Mouse (Mus musculus) hindbrain, postnatal 0 days (tissue): ENCODE results near the gene Ctps. TPM values are rescaled to one million over a fixed set of nuclear protein-coding genes. Genes with fewer than 3 reads are reported as not detected.
A peak's percentile ranks its signal among the peaks of the same experiment; 100 is the strongest.

ENCODE experiments used
- ATAC-seq: fragments of 200-750 bp; cut with Nextera tagmentation; 2 replicates; pipeline ENCODE4 v1.8.0; 2017; ENCODE audit warnings: mild to moderate bottlenecking, moderate TSS enrichment, moderate library complexity
- DNase-seq: peaks from one replicate; pipeline ENCODE4 v3.0.0-alpha.2; 2015; ENCODE audit warnings: low spot score
- H3K27ac ChIP-seq: fragments of 300-500 bp; sonication (generic); 2 replicates; pipeline ENCODE4 v1.5.1; 2014; ENCODE audit warnings: mild to moderate bottlenecking
- H3K27me3 ChIP-seq: fragments of 300-500 bp; sonication (generic); 2 replicates; pipeline ENCODE4 v1.6.1; 2014; ENCODE audit warnings: low read length, mixed read lengths; ENCODE audit not compliant: insufficient read depth
- H3K36me3 ChIP-seq: fragments of 300-500 bp; sonication (generic); 2 replicates; pipeline ENCODE4 v1.6.1; 2014; ENCODE audit warnings: low read length, mixed read lengths; ENCODE audit not compliant: insufficient read depth
- H3K4me1 ChIP-seq: fragments of 300-500 bp; sonication (generic); 2 replicates; pipeline ENCODE4 v1.6.1; 2014; ENCODE audit warnings: antibody characterized with exemption, low read length, mixed read lengths; ENCODE audit not compliant: insufficient read depth
- H3K4me2 ChIP-seq: fragments of 300-500 bp; sonication (generic); 2 replicates; pipeline ENCODE4 v1.6.1; 2014; ENCODE audit warnings: low read depth, mild to moderate bottlenecking, low read length, moderate library complexity, mixed read lengths
- H3K4me3 ChIP-seq: fragments of 300-500 bp; sonication (generic); 2 replicates; pipeline ENCODE4 v1.5.1; 2014; ENCODE audit warnings: low read length
- H3K9ac ChIP-seq: fragments of 300-500 bp; sonication (generic); replicated peaks from 2 replicates; pipeline ENCODE4 v1.6.1; 2014; ENCODE audit warnings: mild to moderate bottlenecking, low read length, moderate library complexity, mixed read lengths
- H3K9me3 ChIP-seq: fragments of 300-500 bp; sonication (generic); 2 replicates; pipeline ENCODE4 v1.6.1; 2016; ENCODE audit warnings: low read length, mixed read lengths
- CTCF ChIP-seq: IDR thresholded peaks from 2 replicates; pipeline ENCODE4 v1.5.1; 2016; ENCODE audit warnings: antibody characterized with exemption, control low read depth, low read depth
- WGBS: fragments of 180-500 bp; shearing (Covaris S2); extraction: QIAGEN DNeasy Blood & Tissue Kit; methylation state at CpG from one replicate; pipeline ENCODE4 v1.1.7; 2014; 5-methylcytosine and 5-hydroxymethylcytosine counted together
- polyA plus RNA-seq: library from polyadenylated mRNA; unstranded; fragments of >200 nt; fragmentation: Nextera tagmentation; extraction: Ambion mirVana; gene quantifications from 2 replicates; pipeline ENCODE4 v1.2.1, GENCODE M21; 2015
- total RNA-seq: library from RNA; depleted of rRNA; stranded (reverse); fragments of >200 nt; gene quantifications from 2 replicates; pipeline ENCODE4 v1.2.3, GENCODE M21; 2014; rRNA removed

Gene Ctps
- total RNA-seq (42.2 and 52.0 TPM in 2 replicates), polyA plus RNA-seq (61.4 and 65.0 TPM in 2 replicates)

DNA sequence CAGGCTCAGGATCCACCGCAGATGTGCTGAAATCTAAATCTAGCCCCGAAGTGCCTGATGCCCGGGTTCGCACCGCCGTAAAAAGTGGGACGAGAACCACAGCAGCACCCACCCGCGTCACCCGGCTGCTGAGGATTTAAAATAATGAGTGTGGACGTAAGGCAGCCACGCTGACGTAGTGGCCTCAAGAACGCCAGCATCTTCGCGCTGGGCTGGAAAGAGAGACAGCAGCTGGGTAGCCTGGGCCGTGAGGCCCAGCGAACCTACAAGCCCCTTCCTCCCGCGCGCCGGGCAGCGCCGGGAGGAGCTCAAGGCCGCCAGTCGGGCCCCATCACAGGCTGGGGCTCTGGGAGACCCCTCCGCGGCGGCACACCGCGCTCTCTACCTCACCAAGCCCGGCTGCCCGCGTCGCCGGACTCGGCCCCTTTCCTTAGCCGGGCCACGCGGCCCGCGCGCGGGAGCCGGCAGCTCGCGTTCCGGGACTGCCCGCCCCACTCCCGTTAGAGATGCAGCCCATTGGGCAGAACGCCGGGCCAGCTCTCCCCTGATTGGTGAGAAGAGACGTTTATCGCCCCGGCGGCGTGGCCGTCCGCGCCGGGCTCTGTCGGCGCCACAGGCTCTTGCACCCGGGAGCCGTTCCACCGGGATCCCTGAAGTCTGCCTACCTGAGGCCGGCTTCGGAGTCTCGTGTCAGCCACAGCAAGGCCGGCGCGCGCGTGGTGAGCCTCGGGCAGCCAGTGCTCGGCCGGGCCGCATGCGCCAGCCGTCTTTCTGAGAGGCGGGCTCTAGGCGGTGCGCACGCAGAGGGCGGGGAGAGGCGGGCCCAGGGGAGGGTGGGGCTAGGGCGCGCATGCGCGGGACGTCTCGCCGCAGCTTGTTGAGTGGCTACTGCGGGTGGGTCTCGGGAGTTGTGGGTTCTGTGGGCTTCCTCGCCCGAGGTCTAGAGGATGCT lies at the start of gene Ctps:
Gene Ctps (minus strand): TSS at position 791 of the 952 bp plus-strand sequence.
- DNase-seq (peak; percentile 97), ATAC-seq (peak; percentile 98)
- Histone ChIP-seq H3K4me1 (peaks cover 16% of the 10 kb centered on the region), H3K9me3 (no peaks in the 10 kb centered on the region), H3K27me3 (no peaks in the 10 kb centered on the region), H3K27ac (peak within 1 kb of the TSS; percentile 97), H3K36me3 (peaks cover 1% of the 10 kb centered on the region; the same call in 1 of the 2 replicates), H3K4me3 (peak within 1 kb of the TSS; percentile 76), H3K9ac (peak within 1 kb of the TSS; percentile 92), H3K4me2 (peak within 1 kb of the TSS; percentile 58)
- WGBS: 2% methylated on average over 86 of the region's 97 CpGs
- no peak for TF ChIP-seq CTCF

DNA sequence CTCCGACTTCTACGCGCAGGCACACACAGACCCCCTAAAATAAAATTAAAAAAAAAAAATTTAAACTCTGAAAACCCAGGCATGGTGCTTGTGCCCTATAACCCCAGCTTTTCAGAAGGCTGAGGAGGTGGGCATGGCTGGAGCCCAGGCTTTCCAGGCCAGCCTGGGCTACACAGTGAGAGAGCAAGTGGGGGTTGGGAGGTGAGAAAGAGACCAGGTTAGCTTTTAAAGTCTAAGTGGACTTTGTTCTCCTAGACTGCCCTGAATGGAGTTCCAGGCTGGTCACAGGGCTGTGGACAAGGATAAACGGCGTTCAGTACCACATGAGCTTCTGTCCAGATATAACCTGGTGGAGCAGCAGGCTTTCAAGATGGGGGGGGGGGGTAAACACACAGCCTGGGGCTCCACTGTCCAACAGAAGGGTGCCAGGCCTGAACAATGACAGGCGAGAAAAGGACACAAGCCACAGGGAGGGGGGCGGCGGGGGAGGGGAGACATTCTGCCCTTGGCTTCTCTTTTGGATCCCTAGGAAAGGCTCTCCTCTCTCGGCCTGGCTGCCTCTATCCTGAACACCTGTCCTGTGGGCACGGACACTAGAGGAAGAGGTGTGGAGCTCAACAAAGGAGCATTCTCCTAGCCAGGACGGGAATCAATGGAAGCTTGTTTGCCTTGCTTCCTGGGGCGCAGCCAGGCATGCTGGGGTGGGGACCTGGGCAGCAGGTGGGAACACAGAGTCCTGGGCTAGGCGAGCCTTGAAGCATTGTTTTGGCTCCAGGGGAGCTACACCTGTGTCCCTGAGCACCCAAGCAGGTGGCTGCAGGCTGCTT lies 46.3 kb upstream of the Ctps start:
- TF ChIP-seq CTCF: no peak

DNA sequence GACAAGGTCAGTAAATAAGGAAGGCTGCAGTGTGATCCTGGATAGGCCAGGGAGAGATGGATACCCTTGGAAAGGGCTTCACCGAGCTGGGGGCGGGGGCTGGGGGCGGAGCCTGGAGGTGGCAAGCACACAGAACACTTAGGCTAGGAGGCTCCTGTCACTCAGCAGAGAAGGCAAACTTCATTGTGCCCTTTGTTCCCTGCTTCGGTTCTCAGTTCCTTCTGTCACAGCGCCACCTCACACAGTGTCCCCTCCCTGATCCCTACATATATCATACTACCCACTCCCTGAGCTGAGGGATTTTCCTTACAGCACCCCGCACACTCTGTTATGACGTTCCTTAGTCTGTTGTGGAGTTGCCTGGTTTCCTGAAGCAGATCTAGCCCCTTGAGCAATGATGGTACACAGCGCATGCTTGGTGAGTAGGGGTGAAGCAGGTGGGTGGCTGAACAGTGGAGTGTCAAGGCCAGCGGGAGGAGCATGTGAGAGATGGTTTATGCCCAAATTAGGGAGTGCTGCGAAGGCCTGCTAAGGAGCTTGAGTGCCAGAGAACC lies 45.5 kb upstream of the Ctps start:
- H3K36me3 ChIP-seq: no peaks in the 10 kb centered on the region
- peak; percentile 46 for DNase-seq
- peak; percentile 73 for ATAC-seq
- WGBS: 26% methylated on average over 10 of the region's 10 CpGs
- H3K9ac ChIP-seq: no peak overlapping the region; the same call in 1 of the 2 replicates
- H3K4me2 ChIP-seq: no peak overlapping the region
- H3K27me3 ChIP-seq: no peaks in the 10 kb centered on the region
- no peak overlapping the region for H3K27ac ChIP-seq
- H3K4me1 ChIP-seq: 0 out of 2 replicates have a peak, but pooled peaks cover 6% of the 10 kb centered on the region
- H3K4me3 ChIP-seq: no peak overlapping the region
- no peak for TF ChIP-seq CTCF
- H3K9me3 ChIP-seq: no peaks in the 10 kb centered on the region

More for the DNA sequence above, 46.3 kb upstream of the Ctps start:
- Histone ChIP-seq H3K4me3 (no peak overlapping the region), H3K27ac (no peak overlapping the region), H3K9ac (no peak overlapping the region), H3K4me1 (0 out of 2 replicates have a peak, but pooled peaks cover 6% of the 10 kb centered on the region), H3K36me3 (no peaks in the 10 kb centered on the region), H3K4me2 (no peak overlapping the region), H3K9me3 (no peaks in the 10 kb centered on the region), H3K27me3 (no peaks in the 10 kb centered on the region)
- no peak for DNase-seq
- ATAC-seq: no peak
- WGBS: 63% methylated on average over 13 of the region's 13 CpGs

DNA sequence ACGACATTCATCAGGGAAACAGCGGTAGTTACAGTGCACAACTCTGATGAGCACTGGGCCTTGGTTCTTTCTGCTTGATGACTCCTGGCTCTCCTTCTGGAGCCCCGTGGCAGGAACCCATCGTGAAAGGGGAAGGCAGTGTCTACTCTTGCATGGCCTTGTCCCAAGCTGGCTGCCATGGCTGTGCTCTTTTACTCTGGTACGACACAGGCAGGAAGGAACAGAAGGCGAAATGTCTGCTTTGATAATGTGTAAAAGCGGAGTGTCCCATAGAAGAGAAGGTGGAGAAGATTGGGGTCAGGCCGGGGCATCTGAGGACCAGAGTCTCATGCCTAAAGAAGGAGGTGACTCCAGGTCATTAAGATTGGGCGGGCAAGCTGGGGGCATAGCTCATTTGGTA lies 44.6 kb upstream of the Ctps start:
- no peaks in the 10 kb centered on the region for H3K36me3 ChIP-seq
- ATAC-seq (no peak), DNase-seq (no peak)
- TF ChIP-seq CTCF: no peak
- H3K9me3 ChIP-seq: no peaks in the 10 kb centered on the region
- H3K27me3 ChIP-seq: no peaks in the 10 kb centered on the region
- H3K9ac ChIP-seq: no peak overlapping the region
- WGBS: 72% methylated on average over 9 of the region's 9 CpGs
- no peak overlapping the region for H3K4me3 ChIP-seq
- 0 out of 2 replicates have a peak, but pooled peaks cover 6% of the 10 kb centered on the region for H3K4me1 ChIP-seq
- 0 out of 2 replicates have a peak overlapping the region, but pooled peaks have one; percentile 76 for H3K27ac ChIP-seq
- no peak overlapping the region for H3K4me2 ChIP-seq

DNA sequence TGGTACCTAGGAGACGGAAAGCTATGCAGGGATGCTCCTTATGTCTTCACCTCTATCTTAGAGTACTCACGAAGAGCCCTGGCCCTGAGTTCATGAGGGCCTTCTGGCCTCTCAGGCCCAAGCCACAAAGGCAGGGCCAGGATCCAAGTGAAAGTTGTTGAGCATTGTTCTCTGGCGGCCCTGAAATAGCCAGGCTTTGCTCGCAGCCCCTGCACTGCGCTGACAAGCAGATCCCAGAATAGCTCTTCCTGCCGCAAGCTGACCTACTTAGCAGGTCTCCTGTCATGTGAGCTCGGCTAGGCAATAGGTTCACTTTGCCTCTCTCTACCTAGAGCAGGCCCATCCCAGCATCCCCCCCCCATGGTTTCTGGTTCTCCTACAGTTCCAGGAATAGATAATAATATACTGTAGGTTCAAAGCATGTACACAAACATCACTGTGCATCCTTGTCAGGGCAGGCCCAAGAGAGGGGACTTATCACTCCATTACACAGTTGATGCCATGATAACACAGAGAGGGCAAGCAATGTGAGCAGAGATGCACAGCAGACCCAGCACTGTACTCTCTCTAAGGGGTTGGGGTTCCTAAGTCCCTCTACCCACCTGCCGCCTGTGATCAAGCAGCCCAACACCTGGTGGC lies 43.7 kb upstream of the Ctps start:
- Histone ChIP-seq H3K27me3 (no peaks in the 10 kb centered on the region), H3K9ac (peak overlapping the region; percentile 33; the same call in 1 of the 2 replicates), H3K9me3 (no peaks in the 10 kb centered on the region), H3K36me3 (no peaks in the 10 kb centered on the region), H3K4me1 (0 out of 2 replicates have a peak, but pooled peaks cover 6% of the 10 kb centered on the region), H3K27ac (peak overlapping the region; percentile 76), H3K4me3 (no peak overlapping the region), H3K4me2 (peak overlapping the region; percentile 13; the same call in 1 of the 2 replicates)
- peak; percentile 59 for DNase-seq
- peak; percentile 78 for ATAC-seq
- no peak for TF ChIP-seq CTCF
- 35% methylated on average over 8 of the region's 8 CpGs for WGBS
